Mouse (Mus musculus): ENCODE results near the gene Spns2. TPM values are rescaled to one million over a fixed set of nuclear protein-coding genes. Genes with fewer than 3 reads are reported as not detected.

The Spns2 gene
- total RNA-seq, 2 experiments from 2014 or later, result 21.3 to 25.1 TPM

GRCm38 (mm10) chr11:72418227-72418626 is 71.5 kb downstream of the Spns2 start:
- intact Hi-C loops (cut with DNase I), result no loop called here
- peak; percentile 56 to 77 for DNase-seq

DNA sequence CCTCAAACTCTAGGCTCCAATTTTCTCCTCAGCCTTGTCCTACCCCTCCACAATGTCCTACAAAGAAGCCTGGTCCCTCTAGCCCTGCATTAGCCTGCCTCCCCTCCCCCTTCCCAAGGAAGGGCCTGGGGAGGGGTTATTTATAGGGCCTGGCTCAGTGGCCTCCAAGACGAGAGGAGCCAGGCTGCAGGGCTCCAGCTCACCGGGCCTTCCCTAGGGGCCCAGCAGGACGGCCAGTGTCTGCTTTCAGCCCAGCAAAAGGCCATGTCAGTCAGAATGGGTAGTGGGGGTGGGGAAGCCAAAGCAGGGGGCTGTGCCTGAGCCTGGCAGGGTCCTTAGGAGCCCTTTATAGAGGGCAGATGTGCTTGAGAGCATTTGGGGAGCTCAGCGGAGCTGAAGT is 72.3 kb downstream of the Spns2 start:
- intact Hi-C loops (cut with DNase I), result no loop called here
- peak; percentile 48 to 55 for DNase-seq

- peak in 1 of 2 experiments; percentile 24 for DNase-seq
- intact Hi-C loops (cut with DNase I), result no loop called here
Observed at GRCm38 (mm10) chr11:72416666-72417065, 73.0 kb downstream of the Spns2 start.

GRCm38 (mm10) chr11:72415155-72415554 is 74.5 kb downstream of the Spns2 start:
- no peak for DNase-seq
- intact Hi-C loops (cut with DNase I), result no loop called here

- intact Hi-C loops (cut with DNase I), result no loop called here
- no peak for DNase-seq
Observed at GRCm38 (mm10) chr11:72413601-72414190, 76.0 kb downstream of the Spns2 start.

GRCm38 (mm10) chr11:72413016-72413415 is 76.7 kb downstream of the Spns2 start:
- DNase-seq, result peak; percentile 28 to 45
- intact Hi-C loops (cut with DNase I), result no loop called here

- intact Hi-C loops (cut with DNase I), result loop anchor here (1.0 kb wide), 1 partner anchor 13 kb away; no protein-coding TSS in a partner anchor
- DNase-seq, result no peak
Observed at GRCm38 (mm10) chr11:72411945-72412344, 77.8 kb downstream of the Spns2 start.

- intact Hi-C loops (cut with DNase I), result loop anchor here (1.0 kb wide), 1 partner anchor 14 kb away; no protein-coding TSS in a partner anchor
- DNase-seq, result peak; percentile 86 to 91
Observed at GRCm38 (mm10) chr11:72411093-72411921, 78.4 kb downstream of the Spns2 start, which contains the start of gene Smtnl2. Gene Smtnl2, minus strand, starts transcription at chr11:72411713.

DNA sequence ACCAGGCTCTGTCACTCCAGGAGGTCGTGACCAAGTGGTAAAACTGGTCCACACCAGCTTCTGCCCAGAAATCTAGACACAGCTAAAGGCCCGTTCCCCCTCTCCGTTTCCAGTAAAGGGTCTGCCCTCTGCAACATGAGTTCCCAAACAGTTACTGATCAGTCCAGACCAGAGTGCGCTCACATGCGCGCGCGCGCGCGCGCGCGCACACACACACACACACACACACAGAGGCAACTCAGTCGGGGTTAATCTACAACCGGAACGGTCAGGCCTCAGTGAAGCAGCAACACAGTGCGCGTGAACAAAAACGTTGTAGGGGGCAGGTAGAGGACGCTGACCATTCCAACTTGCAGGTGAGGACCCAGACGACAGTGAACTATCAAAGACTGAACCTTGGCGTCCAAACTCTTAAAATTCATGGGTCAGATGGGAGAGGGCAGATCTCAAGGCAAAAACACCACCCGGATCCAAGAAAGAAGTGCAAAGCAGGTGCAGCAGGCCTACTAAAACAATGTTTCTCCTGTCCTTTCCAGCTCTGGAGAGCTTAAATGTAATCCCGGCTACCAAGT is 79.1 kb downstream of the Spns2 start:
- intact Hi-C loops (cut with DNase I), result loop anchor here (1.0 kb wide), 1 partner anchor 15 kb away; no protein-coding TSS in a partner anchor
- DNase-seq, result peak in 1 of 2 experiments; percentile 21

- intact Hi-C loops (cut with DNase I), result no loop called here
- no peak for DNase-seq
Observed at GRCm38 (mm10) chr11:72409649-72410385, 79.9 kb downstream of the Spns2 start.

DNA sequence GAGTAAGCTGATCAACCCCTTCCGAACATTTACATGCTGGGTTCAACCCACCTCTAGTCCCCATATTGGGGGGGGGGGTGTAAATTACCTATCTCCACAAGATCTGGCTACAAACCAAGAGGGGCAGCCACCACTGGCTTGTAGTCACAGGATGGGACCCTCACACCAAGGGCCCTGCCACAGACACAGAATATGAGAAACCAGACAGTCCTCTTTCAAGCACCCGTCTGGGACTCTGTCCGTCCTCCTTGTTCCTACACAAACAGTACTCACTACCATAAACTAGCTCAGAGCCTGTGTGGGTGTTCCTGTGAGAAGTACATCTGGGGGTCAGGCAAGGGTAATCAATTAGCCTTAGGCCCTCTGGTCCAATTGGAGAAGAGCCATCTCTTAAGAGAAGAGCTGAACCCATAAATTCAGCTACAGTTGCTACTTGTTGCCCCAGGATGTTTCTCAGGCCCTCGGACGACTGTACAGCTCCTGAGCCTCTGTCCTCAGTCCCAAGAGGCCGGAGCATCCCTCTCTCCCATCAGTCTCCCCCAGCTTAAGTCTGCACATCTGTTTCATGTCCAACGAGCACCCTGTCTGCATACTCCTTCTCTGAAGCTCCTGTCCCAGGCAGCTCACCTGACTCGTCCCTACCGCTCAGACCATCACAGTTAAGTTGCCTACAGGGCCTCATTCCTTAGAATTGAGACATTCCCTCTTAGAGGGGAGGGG is 81.1 kb downstream of the Spns2 start:
- intact Hi-C loops (cut with DNase I), result no loop called here

DNA sequence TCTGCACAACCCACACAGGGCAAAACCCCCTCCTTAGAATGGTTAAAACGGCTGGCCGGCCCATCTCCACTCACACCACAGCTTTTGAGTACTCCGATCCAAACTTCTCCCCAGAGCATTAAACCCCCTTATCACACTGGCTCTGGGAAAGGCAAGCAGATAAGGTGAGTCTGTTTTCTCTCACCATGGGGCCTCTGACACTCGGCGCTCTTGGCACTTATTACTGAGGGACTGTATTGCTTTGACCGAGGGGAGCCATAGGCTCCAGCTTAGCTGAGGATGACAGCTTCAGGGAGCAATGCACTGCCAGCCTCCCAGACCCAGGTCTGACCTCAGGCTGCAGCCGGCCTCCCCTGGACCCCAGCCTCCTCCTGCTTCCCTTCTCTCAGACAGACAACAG is 82.1 kb downstream of the Spns2 start:
- intact Hi-C loops (cut with DNase I), result no loop called here
- DNase-seq, result no peak

More for the DNA sequence above, 81.1 kb downstream of the Spns2 start:
- no peak for DNase-seq

DNA sequence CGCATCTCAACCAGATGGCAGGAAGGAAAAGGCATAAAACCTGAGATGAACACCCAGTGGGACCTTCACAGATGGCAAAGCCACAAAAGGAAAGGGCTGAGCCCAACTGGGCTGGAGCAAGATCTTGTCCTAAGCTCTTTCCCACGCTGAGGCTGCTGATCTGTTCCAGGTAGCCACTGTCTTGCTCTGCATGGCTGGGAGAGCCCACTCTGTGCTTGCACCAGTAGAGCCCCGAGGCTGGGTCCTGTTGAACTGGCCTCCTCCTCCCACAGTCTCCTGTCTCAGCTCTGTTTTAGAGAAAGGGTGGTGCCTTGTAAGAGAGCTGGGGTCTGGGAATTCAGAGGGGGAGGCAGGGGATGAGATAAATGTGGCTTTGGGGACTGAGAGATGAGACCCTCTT is 82.6 kb downstream of the Spns2 start:
- intact Hi-C loops (cut with DNase I), result no loop called here
- DNase-seq, result peak in 1 of 2 experiments; percentile 13

DNA sequence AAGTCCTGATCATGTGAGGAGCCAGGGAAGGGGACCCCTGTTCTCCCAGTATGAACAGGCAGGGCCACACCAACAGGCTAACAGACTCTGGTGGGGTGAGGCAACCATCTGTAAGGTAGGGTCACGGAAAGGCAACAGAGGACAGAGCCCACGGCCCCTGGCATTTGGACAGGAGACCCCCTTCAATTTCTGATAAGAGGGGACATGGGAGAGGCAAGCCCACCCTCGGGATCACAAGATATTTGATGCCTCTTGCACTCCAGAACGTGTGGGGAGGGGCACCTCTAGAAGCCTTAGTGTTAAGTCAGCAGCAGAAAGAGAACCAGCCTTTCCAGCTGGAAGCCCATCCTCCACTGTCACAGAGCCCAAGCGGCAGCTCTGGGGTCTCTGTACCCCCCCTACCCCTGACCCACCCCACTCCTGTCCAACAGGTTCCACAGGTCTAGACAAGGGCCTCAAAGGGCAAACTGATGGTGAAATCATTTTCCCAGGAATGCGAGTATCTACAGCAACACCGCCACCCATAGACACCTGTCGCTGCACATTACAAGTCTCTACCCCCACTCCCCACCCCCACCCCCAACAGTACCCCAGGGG is 83.5 kb downstream of the Spns2 start:
- intact Hi-C loops (cut with DNase I), result no loop called here
- DNase-seq, result no peak

DNA sequence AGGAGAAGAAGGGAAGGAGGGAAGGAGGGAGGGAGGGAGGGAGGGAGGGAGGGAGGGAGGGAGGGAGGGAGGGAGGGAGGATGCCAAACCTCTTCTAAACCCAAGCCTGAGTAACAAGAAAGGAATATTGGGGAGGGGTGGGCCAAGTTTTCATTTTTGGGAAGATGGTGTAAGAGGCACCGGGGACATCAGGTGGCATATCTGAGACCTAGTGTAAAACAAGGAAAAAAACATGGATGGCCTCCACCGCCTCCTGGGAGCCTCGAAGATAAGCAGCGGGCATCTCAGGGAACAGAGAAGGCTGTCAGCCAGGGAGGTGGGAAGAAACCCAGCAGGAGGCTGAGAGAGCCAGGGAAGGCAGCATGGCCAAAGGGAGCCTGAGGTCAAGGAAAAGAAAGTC is 84.2 kb downstream of the Spns2 start:
- intact Hi-C loops (cut with DNase I), result no loop called here
- no peak for DNase-seq

GRCm38 (mm10) chr11:72402969-72403368 is 86.7 kb downstream of the Spns2 start:
- DNase-seq, result no peak
- intact Hi-C loops (cut with DNase I), result no loop called here

- intact Hi-C loops (cut with DNase I), result no loop called here
- no peak for DNase-seq
Observed at GRCm38 (mm10) chr11:72402017-72402416, 87.7 kb downstream of the Spns2 start.

Data from gastrocnemius, postnatal 36 days (tissue).